Mouse (Mus musculus): ENCODE data around the gene Bhlhe41. TPM values are rescaled to one million over a fixed set of nuclear protein-coding genes. Genes with fewer than 3 reads are reported as not detected.

Bhlhe41 gene
- polyA plus RNA-seq, 2 experiments, result 0.07 to 0.13 TPM

- 54% methylated on average over 7 of the region's 7 CpGs for WGBS (ENCODE audit: insufficient replicate concordance)
- Histone ChIP-seq H3K9ac (replicated peaks) (no peak overlapping the region), H3K27me3 (ENCODE audit: control insufficient read depth, insufficient read depth, low read length) (no peaks in the 10 kb centered on the region), H3K4me1 (replicated peaks; ENCODE audit: control insufficient read depth in 2 of 2, insufficient read depth in 2 of 2, low read length in 1 of 2) (no peaks in the 10 kb centered on the region), H3K4me3 (ENCODE audit: insufficient read depth in 1 of 2, low read depth in 2 of 2, low read length in 2 of 2) (no peak overlapping the region), H3K27ac (no peak overlapping the region), H3K9me3 (ENCODE audit: control insufficient read depth, low read length) (no peaks in the 10 kb centered on the region), H3K4me2 (ENCODE audit: low read depth) (no peak overlapping the region), H3K36me3 (replicated peaks; ENCODE audit: control insufficient read depth, insufficient read depth, low read depth) (no peaks in the 10 kb centered on the region)
- no peak for DNase-seq (ENCODE audit: low read depth in 3 of 3, low spot score in 3 of 3)
- no peak for ATAC-seq (ENCODE audit: insufficient read depth)
- TF ChIP-seq EP300 (IDR thresholded peaks at IDR 0.05; ENCODE audit: low read depth) (no peak), CTCF (IDR thresholded peaks at IDR 0.05; ENCODE audit: low read depth) (no peak)
Observed at GRCm38 (mm10) chr6:145906096-145906890, 40.9 kb upstream of the Bhlhe41 start.

DNA sequence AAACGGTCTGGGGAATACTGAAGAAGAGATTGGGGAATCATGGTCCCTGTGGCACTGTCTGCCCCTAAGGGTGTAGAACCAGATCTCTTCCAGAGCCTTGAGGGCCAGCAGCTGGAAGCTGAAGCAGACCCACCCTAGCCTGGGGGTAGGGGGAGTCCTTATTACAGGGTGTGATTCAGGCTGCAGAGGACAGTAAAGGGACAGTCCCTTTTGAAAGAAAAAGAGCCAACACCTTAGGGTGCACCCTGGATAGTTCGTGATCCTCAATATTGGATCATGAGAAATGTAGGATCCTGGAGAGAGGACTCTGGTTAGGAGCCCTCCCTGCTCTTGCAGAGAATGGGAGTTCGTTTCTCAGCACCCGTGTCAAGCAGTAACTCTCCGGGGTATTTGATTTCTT is 39.3 kb upstream of the Bhlhe41 start:
- Histone ChIP-seq H3K27me3 (ENCODE audit: control insufficient read depth, insufficient read depth, low read length) (no peaks in the 10 kb centered on the region), H3K36me3 (replicated peaks; ENCODE audit: control insufficient read depth, insufficient read depth, low read depth) (no peaks in the 10 kb centered on the region), H3K4me2 (ENCODE audit: low read depth) (no peak overlapping the region), H3K27ac (no peak overlapping the region), H3K4me1 (replicated peaks; ENCODE audit: control insufficient read depth in 2 of 2, insufficient read depth in 2 of 2, low read length in 1 of 2) (no peaks in the 10 kb centered on the region), H3K9me3 (ENCODE audit: control insufficient read depth, low read length) (no peaks in the 10 kb centered on the region), H3K4me3 (ENCODE audit: insufficient read depth in 1 of 2, low read depth in 2 of 2, low read length in 2 of 2) (no peak overlapping the region), H3K9ac (replicated peaks) (no peak overlapping the region)
- DNase-seq (ENCODE audit: low read depth in 3 of 3, low spot score in 3 of 3), result no peak
- TF ChIP-seq EP300 (IDR thresholded peaks at IDR 0.05; ENCODE audit: low read depth), result no peak
- TF ChIP-seq CTCF (IDR thresholded peaks at IDR 0.05; ENCODE audit: low read depth), result no peak
- 55% methylated on average over 5 of the region's 5 CpGs for WGBS (ENCODE audit: insufficient replicate concordance)
- ATAC-seq (ENCODE audit: insufficient read depth), result no peak

- WGBS (ENCODE audit: insufficient replicate concordance), result 81% methylated on average over 5 of the region's 5 CpGs
- no peak for ATAC-seq (ENCODE audit: insufficient read depth)
- no peak overlapping the region for H3K27ac ChIP-seq
Observed at GRCm38 (mm10) chr6:145904169-145904568, 38.8 kb upstream of the Bhlhe41 start.

DNA sequence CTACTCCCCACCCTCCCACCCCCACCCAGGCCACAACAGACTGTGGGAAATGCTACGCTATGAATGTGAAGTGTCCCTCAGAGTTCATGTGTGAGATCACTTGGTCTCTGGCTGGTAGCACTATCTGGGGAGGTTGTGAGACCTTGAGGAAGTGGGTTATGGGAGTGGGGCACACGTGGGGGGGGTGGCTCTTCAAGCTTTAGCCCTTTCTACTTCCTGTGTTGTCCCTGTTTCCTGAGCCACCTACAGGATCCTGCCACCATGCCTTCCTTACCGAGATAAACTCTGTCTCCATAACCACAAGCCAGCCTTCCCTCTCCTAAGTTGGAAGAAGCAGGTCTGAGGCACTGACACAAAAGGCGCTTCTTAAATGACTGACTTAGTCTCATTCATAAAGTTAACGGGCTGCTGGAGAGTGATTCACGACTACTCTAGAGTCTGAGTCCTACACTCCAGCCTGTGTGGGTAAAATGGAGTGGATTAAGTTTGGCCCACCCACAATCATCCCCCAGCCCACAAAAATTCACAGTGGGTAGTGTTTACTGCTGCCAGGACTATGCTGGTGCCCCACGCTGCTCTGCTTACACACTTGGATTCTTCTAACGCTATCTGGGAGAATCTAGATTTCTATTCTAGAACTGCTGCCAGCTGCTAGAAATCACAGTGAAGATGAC is 29.4 kb upstream of the Bhlhe41 start:
- no peak overlapping the region for H3K4me2 ChIP-seq (ENCODE audit: low read depth)
- H3K36me3 ChIP-seq (replicated peaks; ENCODE audit: control insufficient read depth, insufficient read depth, low read depth), result no peaks in the 10 kb centered on the region
- no peak overlapping the region for H3K27ac ChIP-seq
- TF ChIP-seq CTCF (IDR thresholded peaks at IDR 0.05; ENCODE audit: low read depth), result no peak
- TF ChIP-seq EP300 (IDR thresholded peaks at IDR 0.05; ENCODE audit: low read depth), result no peak
- no peaks in the 10 kb centered on the region for H3K27me3 ChIP-seq (ENCODE audit: control insufficient read depth, insufficient read depth, low read length)
- no peak overlapping the region for H3K9ac ChIP-seq (replicated peaks)
- 26% methylated on average over 8 of the region's 8 CpGs for WGBS (ENCODE audit: insufficient replicate concordance)
- H3K9me3 ChIP-seq (ENCODE audit: control insufficient read depth, low read length), result no peaks in the 10 kb centered on the region
- DNase-seq (ENCODE audit: low read depth in 3 of 3, low spot score in 3 of 3) (no peak), ATAC-seq (ENCODE audit: insufficient read depth) (no peak)
- no peak overlapping the region for H3K4me3 ChIP-seq (ENCODE audit: insufficient read depth in 1 of 2, low read depth in 2 of 2, low read length in 2 of 2)
- 0 out of 4 replicates have a peak, but pooled peaks cover 0 to 2% of the 10 kb centered on the region in 2 experiments for H3K4me1 ChIP-seq (replicated peaks; ENCODE audit: control insufficient read depth in 2 of 2, insufficient read depth in 2 of 2, low read length in 1 of 2)

More at GRCm38 (mm10) chr6:145904169-145904568, 38.8 kb upstream of the Bhlhe41 start:
- Histone ChIP-seq H3K4me1 (replicated peaks; ENCODE audit: control insufficient read depth in 2 of 2, insufficient read depth in 2 of 2, low read length in 1 of 2) (no peaks in the 10 kb centered on the region), H3K4me3 (ENCODE audit: insufficient read depth in 1 of 2, low read depth in 2 of 2, low read length in 2 of 2) (no peak overlapping the region), H3K27me3 (ENCODE audit: control insufficient read depth, insufficient read depth, low read length) (no peaks in the 10 kb centered on the region), H3K36me3 (replicated peaks; ENCODE audit: control insufficient read depth, insufficient read depth, low read depth) (no peaks in the 10 kb centered on the region), H3K9me3 (ENCODE audit: control insufficient read depth, low read length) (no peaks in the 10 kb centered on the region), H3K9ac (replicated peaks) (no peak overlapping the region), H3K4me2 (ENCODE audit: low read depth) (no peak overlapping the region)
- no peak for TF ChIP-seq CTCF (IDR thresholded peaks at IDR 0.05; ENCODE audit: low read depth)
- no peak for TF ChIP-seq EP300 (IDR thresholded peaks at IDR 0.05; ENCODE audit: low read depth)
- no peak for DNase-seq (ENCODE audit: low read depth in 3 of 3, low spot score in 3 of 3)

GRCm38 (mm10) chr6:145893366-145894021 is 28.1 kb upstream of the Bhlhe41 start:
- WGBS (ENCODE audit: insufficient replicate concordance), result 50% methylated on average over 13 of the region's 13 CpGs
- Histone ChIP-seq H3K27ac (no peak overlapping the region), H3K9ac (replicated peaks) (no peak overlapping the region), H3K4me3 (ENCODE audit: insufficient read depth in 1 of 2, low read depth in 2 of 2, low read length in 2 of 2) (no peak overlapping the region), H3K4me2 (ENCODE audit: low read depth) (no peak overlapping the region), H3K27me3 (ENCODE audit: control insufficient read depth, insufficient read depth, low read length) (no peaks in the 10 kb centered on the region), H3K9me3 (ENCODE audit: control insufficient read depth, low read length) (no peaks in the 10 kb centered on the region), H3K36me3 (replicated peaks; ENCODE audit: control insufficient read depth, insufficient read depth, low read depth) (no peaks in the 10 kb centered on the region), H3K4me1 (replicated peaks; ENCODE audit: control insufficient read depth in 2 of 2, insufficient read depth in 2 of 2, low read length in 1 of 2) (0 out of 4 replicates have a peak, but pooled peaks cover 0 to 2% of the 10 kb centered on the region in 2 experiments)
- no peak for DNase-seq (ENCODE audit: low read depth in 3 of 3, low spot score in 3 of 3)
- no peak for ATAC-seq (ENCODE audit: insufficient read depth)
- TF ChIP-seq EP300 (IDR thresholded peaks at IDR 0.05; ENCODE audit: low read depth), result no peak
- TF ChIP-seq CTCF (IDR thresholded peaks at IDR 0.05; ENCODE audit: low read depth), result no peak
